Mouse (Mus musculus) midbrain, postnatal 0 days (tissue): ENCODE data around the gene Mff. TPM values are rescaled to one million over a fixed set of nuclear protein-coding genes. Genes with fewer than 3 reads are reported as not detected.

Experiments used
- ATAC-seq: fragments of 200-750 bp; cut with Nextera tagmentation; 2 replicates; pipeline ENCODE4 v1.8.0; 2017; ENCODE audit warnings: moderate number of reproducible peaks, mild to moderate bottlenecking, moderate TSS enrichment, moderate library complexity; ENCODE audit not compliant: low FRiP score
- DNase-seq: peaks from one replicate; pipeline ENCODE4 v3.0.0-alpha.2; 2015; ENCODE audit warnings: low spot score
- H3K27ac ChIP-seq: fragments of 300-500 bp; sonication (generic); 2 replicates; pipeline ENCODE4 v1.5.1; 2014; ENCODE audit warnings: low read depth, mild to moderate bottlenecking, low read length, mixed read lengths
- H3K27me3 ChIP-seq: fragments of 300-500 bp; sonication (generic); 2 replicates; pipeline ENCODE4 v1.6.1; 2014; ENCODE audit warnings: low read length, control low read depth, mixed read lengths; ENCODE audit not compliant: insufficient read depth
- H3K36me3 ChIP-seq: fragments of 300-500 bp; sonication (generic); 2 replicates; pipeline ENCODE4 v1.6.1; 2014; ENCODE audit warnings: low read length, control low read depth, mixed read lengths; ENCODE audit not compliant: insufficient read depth
- H3K4me1 ChIP-seq: fragments of 300-500 bp; sonication (generic); 2 replicates; pipeline ENCODE4 v1.6.1; 2014; ENCODE audit warnings: mild to moderate bottlenecking, control low read depth, antibody characterized with exemption, low read length, mixed read lengths; ENCODE audit not compliant: insufficient read depth
- H3K4me2 ChIP-seq: fragments of 300-500 bp; sonication (generic); 2 replicates; pipeline ENCODE4 v1.6.1; 2014; ENCODE audit warnings: low read depth, mild to moderate bottlenecking, low read length, mixed read lengths; ENCODE audit not compliant: poor library complexity, severe bottlenecking
- H3K4me3 ChIP-seq: fragments of 300-500 bp; sonication (generic); 2 replicates; pipeline ENCODE4 v1.5.1; 2014; ENCODE audit warnings: low read depth, mild to moderate bottlenecking, low read length, moderate library complexity
- H3K9ac ChIP-seq: fragments of 300-500 bp; sonication (generic); replicated peaks from 2 replicates; pipeline ENCODE4 v1.6.1; 2014; ENCODE audit warnings: mild to moderate bottlenecking, low read length, moderate library complexity, mixed read lengths; ENCODE audit not compliant: poor library complexity, severe bottlenecking
- H3K9me3 ChIP-seq: fragments of 300-500 bp; sonication (generic); 2 replicates; pipeline ENCODE4 v1.6.1; 2016; ENCODE audit warnings: low read length, control low read depth
- CTCF ChIP-seq: IDR thresholded peaks from 2 replicates; pipeline ENCODE4 v1.5.1; 2016; ENCODE audit warnings: antibody characterized with exemption, mild to moderate bottlenecking
- WGBS: fragments of 180-500 bp; shearing (Covaris S2); extraction: QIAGEN DNeasy Blood & Tissue Kit; methylation state at CpG from one replicate; pipeline ENCODE4 v1.1.7; 2014; 5-methylcytosine and 5-hydroxymethylcytosine counted together
- polyA plus RNA-seq: library from polyadenylated mRNA; unstranded; fragments of >200 nt; fragmentation: Nextera tagmentation; extraction: Ambion mirVana; gene quantifications from 2 replicates; pipeline ENCODE4 v1.2.1, GENCODE M21; 2015
- total RNA-seq: library from RNA; depleted of rRNA; stranded (reverse); fragments of >200 nt; gene quantifications from 2 replicates; pipeline ENCODE4 v1.2.3, GENCODE M21; 2014

The Mff gene
- total and polyA plus RNA-seq, 2 experiments from 2014 or later: 415 to 449 TPM

DNA sequence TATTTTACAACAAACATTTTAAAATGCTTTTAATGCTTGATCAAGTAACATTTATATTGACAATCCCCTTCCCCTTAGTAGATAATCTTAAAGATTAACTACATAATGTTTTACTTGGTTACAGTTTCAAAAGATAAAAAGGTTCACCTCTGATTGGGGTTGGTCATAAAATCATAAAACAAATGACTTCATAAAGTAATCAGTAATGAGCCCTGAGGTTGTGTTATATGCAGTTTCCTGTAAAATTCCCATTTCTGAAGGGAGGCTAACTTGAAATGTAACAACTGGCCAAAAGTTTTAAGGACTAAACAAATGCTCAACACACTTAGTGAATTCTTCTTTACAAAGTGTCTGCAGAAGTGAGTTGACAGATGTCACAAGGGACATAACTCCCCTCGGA is 41.5 kb downstream of the Mff start:
- no peak overlapping the region for H3K4me3 ChIP-seq
- H3K27ac ChIP-seq: no peak overlapping the region
- TF ChIP-seq CTCF: no peak
- DNase-seq (no peak), ATAC-seq (no peak)
- no peaks in the 10 kb centered on the region for H3K36me3 ChIP-seq
- no peaks in the 10 kb centered on the region for H3K9me3 ChIP-seq
- 63% methylated on average over 1 of the region's 1 CpGs for WGBS
- H3K4me2 ChIP-seq: no peak overlapping the region
- H3K9ac ChIP-seq: no peak overlapping the region
- no peaks in the 10 kb centered on the region for H3K4me1 ChIP-seq
- H3K27me3 ChIP-seq: no peaks in the 10 kb centered on the region

DNA sequence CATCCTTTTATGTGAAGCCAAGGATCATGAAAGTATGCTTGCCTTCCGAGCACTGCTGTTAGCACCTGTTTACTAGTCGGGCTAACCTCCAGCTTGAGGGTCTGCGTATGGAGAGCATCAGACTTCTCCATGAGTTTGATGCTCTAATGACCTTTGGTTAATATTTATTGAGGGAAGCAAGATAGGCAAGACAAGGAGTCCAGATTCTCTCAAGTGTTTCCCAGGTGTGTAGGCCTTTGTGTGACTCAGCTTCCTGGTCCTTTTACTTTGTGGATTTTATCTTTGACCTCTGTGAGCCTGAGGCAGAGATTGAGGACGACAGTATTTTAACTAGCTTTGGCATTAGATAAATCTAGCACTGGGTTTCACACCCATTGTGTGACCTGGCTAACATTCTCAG is 42.0 kb downstream of the Mff start:
- Histone ChIP-seq H3K4me2 (no peak overlapping the region), H3K9ac (no peak overlapping the region), H3K36me3 (no peaks in the 10 kb centered on the region), H3K4me3 (no peak overlapping the region), H3K4me1 (no peaks in the 10 kb centered on the region), H3K9me3 (no peaks in the 10 kb centered on the region), H3K27ac (no peak overlapping the region), H3K27me3 (no peaks in the 10 kb centered on the region)
- WGBS: 88% methylated on average over 4 of the region's 4 CpGs
- ATAC-seq (no peak), DNase-seq (no peak)
- no peak for TF ChIP-seq CTCF

DNA sequence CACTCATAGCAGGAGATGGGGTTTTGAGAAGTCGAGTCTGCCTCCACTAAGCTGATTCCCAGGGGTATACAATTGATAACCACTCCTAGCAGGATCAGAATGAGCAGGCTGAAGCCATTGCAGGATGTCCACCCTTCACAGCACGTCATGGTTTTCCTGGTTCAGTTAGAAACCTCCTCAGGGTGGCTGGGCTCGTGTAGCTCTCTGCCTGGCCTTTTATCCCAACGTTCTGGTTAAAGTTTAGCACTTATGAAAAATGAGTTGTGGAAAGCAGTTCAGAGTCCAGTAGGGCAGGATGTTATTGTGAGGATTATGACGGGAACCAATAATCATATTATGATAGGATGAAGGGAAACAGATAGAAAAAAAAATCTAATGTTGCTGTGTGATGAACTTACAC is 43.6 kb downstream of the Mff start, which contains the start of gene Tm4sf20:
Gene Tm4sf20, minus strand, starts transcription at position 193 of the 400 bp plus-strand sequence.
- H3K36me3 ChIP-seq: no peaks in the 10 kb centered on the region
- H3K9me3 ChIP-seq: no peaks in the 10 kb centered on the region
- no peak for ATAC-seq
- H3K27ac ChIP-seq: no peak within 1 kb of the TSS
- no peaks in the 10 kb centered on the region for H3K4me1 ChIP-seq
- H3K9ac ChIP-seq: no peak within 1 kb of the TSS
- 75% methylated on average over 5 of the region's 5 CpGs for WGBS
- no peak for DNase-seq
- no peak for TF ChIP-seq CTCF
- H3K4me2 ChIP-seq: no peak within 1 kb of the TSS
- no peak within 1 kb of the TSS for H3K4me3 ChIP-seq
- no peaks in the 10 kb centered on the region for H3K27me3 ChIP-seq

GRCm38 (mm10) chr1:82771022-82771586 is 46.4 kb downstream of the Mff start, which contains the start of gene Gm47791:
Gene Gm47791, minus strand, starts transcription at chr1:82771243.
- WGBS: 78% methylated on average over 10 of the region's 15 CpGs
- no peaks in the 10 kb centered on the region for H3K4me1 ChIP-seq
- no peak for DNase-seq
- no peak within 1 kb of the TSS for H3K4me2 ChIP-seq
- no peak within 1 kb of the TSS for H3K27ac ChIP-seq
- no peak for ATAC-seq
- H3K4me3 ChIP-seq: no peak within 1 kb of the TSS
- no peaks in the 10 kb centered on the region for H3K36me3 ChIP-seq
- no peak within 1 kb of the TSS for H3K9ac ChIP-seq
- H3K9me3 ChIP-seq: no peaks in the 10 kb centered on the region
- TF ChIP-seq CTCF: no peak
- no peaks in the 10 kb centered on the region for H3K27me3 ChIP-seq

- H3K4me1 ChIP-seq: no peaks in the 10 kb centered on the region
- no peak overlapping the region for H3K4me3 ChIP-seq
- DNase-seq: no peak
- H3K9ac ChIP-seq: no peak overlapping the region
- H3K36me3 ChIP-seq: no peaks in the 10 kb centered on the region
- no peak overlapping the region for H3K4me2 ChIP-seq
- H3K9me3 ChIP-seq: no peaks in the 10 kb centered on the region
- H3K27me3 ChIP-seq: no peaks in the 10 kb centered on the region
- TF ChIP-seq CTCF: no peak
- WGBS: 88% methylated on average over 4 of the region's 4 CpGs
- no peak for ATAC-seq
- H3K27ac ChIP-seq: no peak overlapping the region
Measured at GRCm38 (mm10) chr1:82772428-82772827, 47.7 kb downstream of the Mff start.

DNA sequence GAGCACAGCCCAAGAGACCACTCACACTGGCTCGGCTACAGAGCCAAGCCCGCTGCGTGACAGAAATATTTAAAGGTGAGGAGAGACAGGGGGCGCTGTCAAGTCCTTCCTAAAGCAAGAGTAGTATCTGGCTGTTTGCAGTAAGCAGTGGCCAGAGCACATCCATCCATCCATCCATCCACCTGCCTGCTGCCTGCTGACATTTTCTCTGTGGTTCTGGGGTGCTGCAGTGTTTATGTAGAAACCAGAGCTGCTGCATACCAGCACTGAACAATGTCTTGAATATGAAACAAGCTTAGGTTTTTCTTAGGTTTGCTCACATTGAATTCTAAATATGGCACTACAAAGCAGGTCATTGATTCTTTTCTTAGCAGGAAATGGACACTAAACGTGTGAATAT is 48.5 kb downstream of the Mff start:
- Histone ChIP-seq H3K4me2 (no peak overlapping the region), H3K36me3 (no peaks in the 10 kb centered on the region), H3K4me1 (no peaks in the 10 kb centered on the region), H3K27ac (no peak overlapping the region), H3K9ac (no peak overlapping the region), H3K4me3 (no peak overlapping the region), H3K27me3 (no peaks in the 10 kb centered on the region), H3K9me3 (no peaks in the 10 kb centered on the region)
- WGBS: 60% methylated on average over 5 of the region's 5 CpGs
- TF ChIP-seq CTCF: peak; percentile 13; the same call in 1 of the 2 replicates
- ATAC-seq (no peak), DNase-seq (no peak)
